Mouse (Mus musculus) left cerebral cortex, adult 2 months (tissue): ENCODE results near the gene Cpvl. TPM values are rescaled to one million over a fixed set of nuclear protein-coding genes. Genes with fewer than 3 reads are reported as not detected.
A peak's percentile ranks its signal among the peaks of the same experiment; 100 is the strongest.

Experiments used
- DNase-seq, 2 experiments: peaks; one replicate each; pipeline ENCODE4 v3.0.0; 2021 to 2022; ENCODE audit warnings: low spot score in 2 of 2, mixed read lengths in 1 of 2; ENCODE audit errors: extremely low spot score in 1 of 2
- H3K27ac ChIP-seq: fragments of 200-600 bp; 2 replicates; pipeline ENCODE4 v1.8.1; 2022
- H3K4me3 ChIP-seq: fragments of 200-600 bp; 2 replicates; pipeline ENCODE4 v1.8.1; 2022
- CTCF ChIP-seq: fragments of 200-600 bp; IDR thresholded peaks from 2 replicates; pipeline ENCODE4 v1.8.1; 2022; ENCODE audit warnings: antibody characterized with exemption, mild to moderate bottlenecking, moderate library complexity
- intact Hi-C: fragments of 180-260 bp; cut with DNase I; formaldehyde crosslinking; loops from one replicate; pipeline ENCODE4 v1.15.1; 2025
- total RNA-seq, 2 experiments: library from RNA; stranded (reverse); gene quantifications; 2 replicates each; pipeline ENCODE4 v1.2.3; 2021

Gene Cpvl
- total RNA-seq, 2 experiments from 2014 or later: not detected

GRCm38 (mm10) chr6:53948388-53949035 lies 30.0 kb downstream of the Cpvl start:
- Histone ChIP-seq H3K4me3 (no peak overlapping the region), H3K27ac (no peak overlapping the region)
- intact Hi-C loops: no loop called here
- TF ChIP-seq CTCF: no peak
- DNase-seq: no peak

DNA sequence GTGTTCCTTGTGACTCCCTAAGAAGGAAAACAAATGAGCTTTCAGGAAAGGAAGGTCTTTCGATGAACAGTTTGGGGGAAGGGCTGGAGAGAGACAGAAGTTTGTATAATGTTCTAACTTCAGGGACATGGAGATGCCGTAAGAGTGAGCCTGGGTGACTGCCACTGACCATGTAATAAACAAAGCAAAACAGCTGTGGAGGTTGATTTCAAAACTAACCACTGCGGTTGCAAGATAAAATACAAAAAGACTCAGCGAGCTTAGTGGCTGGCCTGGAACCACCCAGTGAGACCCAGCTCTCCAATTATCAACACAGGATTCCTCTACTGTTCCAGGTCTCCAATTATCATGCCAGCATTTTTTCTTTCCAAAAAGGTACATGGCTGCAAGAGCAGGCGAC lies 33.6 kb downstream of the Cpvl start:
- intact Hi-C loops: no loop called here
- H3K27ac ChIP-seq: no peak overlapping the region
- no peak overlapping the region for H3K4me3 ChIP-seq
- TF ChIP-seq CTCF: no peak
- DNase-seq: no peak

DNA sequence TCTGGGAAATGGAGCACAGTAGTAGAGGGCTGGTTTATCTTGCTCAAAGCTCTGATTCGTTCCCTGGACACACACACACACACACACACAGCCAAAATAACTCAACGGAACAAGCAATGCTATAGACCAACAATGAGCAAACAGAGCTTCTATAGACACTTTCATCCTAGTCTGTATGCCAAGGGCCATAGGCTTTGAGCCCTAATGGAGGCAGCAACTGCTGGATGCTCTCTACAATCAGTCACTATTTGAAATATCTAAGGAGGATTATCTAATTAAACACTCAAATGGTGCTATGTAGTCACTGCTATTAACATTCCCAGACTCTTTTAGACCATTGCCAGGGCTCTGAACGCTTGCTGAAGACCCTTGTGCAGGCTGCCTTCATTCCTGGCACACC lies 34.1 kb downstream of the Cpvl start:
- no peak for TF ChIP-seq CTCF

DNA sequence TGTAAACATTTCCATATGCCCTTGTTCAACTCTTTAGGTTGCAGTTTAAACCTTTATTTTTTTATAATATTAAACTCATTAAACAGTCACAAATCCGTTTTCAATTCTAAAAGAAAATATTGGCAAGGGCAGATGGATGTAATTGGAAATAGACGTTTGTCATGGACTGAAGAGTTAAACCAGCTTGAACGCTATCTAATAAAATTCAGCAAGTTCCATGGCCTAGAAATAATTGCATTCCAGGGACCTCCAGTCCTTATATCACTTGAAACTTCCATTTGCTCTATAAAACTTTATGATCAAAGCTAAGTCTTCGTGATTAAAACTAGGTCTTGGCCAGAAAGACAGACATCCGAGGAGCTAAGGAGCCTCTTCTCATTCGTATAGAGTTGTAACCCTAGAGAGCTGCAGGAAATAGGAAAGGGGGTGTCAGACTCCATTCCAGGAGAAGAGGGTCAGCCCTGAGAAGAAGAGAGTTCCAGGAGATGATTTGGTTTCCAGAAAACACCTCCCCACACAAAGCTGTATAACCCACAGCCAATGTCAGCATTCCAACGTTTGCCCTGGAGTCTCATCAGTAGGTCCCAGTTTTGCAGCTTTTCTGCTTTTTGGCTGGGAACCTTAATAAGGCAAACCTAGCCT lies 36.2 kb downstream of the Cpvl start:
- DNase-seq: no peak
- intact Hi-C loops: no loop called here
- Histone ChIP-seq H3K27ac (no peak overlapping the region), H3K4me3 (no peak overlapping the region)
- no peak for TF ChIP-seq CTCF

More for the DNA sequence above, 34.1 kb downstream of the Cpvl start:
- Histone ChIP-seq H3K27ac (no peak overlapping the region), H3K4me3 (no peak overlapping the region)
- DNase-seq: no peak
- intact Hi-C loops: no loop called here

- no peak for DNase-seq
- no peak for TF ChIP-seq CTCF
- no peak overlapping the region for H3K4me3 ChIP-seq
- intact Hi-C loops: no loop called here
- no peak overlapping the region for H3K27ac ChIP-seq
Measured at GRCm38 (mm10) chr6:53939752-53940151, 38.7 kb downstream of the Cpvl start.

DNA sequence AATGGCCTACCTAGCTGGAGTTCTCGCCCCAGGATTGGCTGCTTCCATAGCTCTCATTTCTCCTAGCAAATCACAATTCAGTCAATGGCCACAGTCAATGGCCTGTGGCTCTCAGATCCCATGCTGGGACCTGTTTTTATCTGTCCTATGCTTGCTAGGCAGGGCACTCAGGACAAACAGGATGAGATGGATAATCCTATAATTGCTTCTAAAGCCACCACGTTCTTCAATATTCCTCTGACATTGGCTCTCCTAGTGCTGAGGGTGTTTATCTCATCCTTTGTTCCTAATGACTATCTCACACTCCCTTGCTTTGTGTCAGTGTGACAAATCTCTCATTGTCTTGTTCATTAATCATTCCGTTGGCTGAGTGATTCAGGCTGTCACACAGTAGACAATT lies 39.5 kb downstream of the Cpvl start:
- H3K4me3 ChIP-seq: no peak overlapping the region
- peak overlapping the region; percentile 24; the same call in 1 of the 2 replicates for H3K27ac ChIP-seq
- TF ChIP-seq CTCF: no peak
- intact Hi-C loops: no loop called here
- DNase-seq: no peak

GRCm38 (mm10) chr6:53937143-53938134 lies 41.0 kb downstream of the Cpvl start:
- DNase-seq: no peak
- no peak overlapping the region for H3K4me3 ChIP-seq
- intact Hi-C loops: no loop called here
- no peak for TF ChIP-seq CTCF
- no peak overlapping the region for H3K27ac ChIP-seq

DNA sequence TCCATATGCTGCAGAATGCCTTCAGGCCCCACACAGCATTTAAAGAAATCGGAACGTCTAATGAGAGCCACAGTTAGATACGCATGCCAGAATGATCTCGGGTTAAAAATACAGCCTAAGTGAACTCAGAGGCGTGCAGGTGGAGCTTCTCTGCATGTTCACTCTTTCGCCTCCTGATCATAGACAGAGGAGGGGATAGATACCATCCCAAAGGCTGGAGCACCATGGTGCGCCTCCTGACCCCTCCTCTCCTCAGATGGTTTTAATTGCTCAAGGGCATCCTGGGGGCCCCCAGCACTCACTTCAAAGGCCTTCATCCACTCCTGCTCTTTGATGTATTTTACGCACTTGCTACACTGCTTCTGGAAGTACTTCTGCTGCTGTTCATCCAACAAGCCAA lies 46.9 kb downstream of the Cpvl start:
- Histone ChIP-seq H3K27ac (no peak overlapping the region), H3K4me3 (no peak overlapping the region)
- no peak for DNase-seq
- TF ChIP-seq CTCF: no peak
- intact Hi-C loops: no loop called here

GRCm38 (mm10) chr6:53929858-53930257 lies 48.6 kb downstream of the Cpvl start:
- H3K4me3 ChIP-seq: no peak overlapping the region
- TF ChIP-seq CTCF: peak; percentile 26
- intact Hi-C loops: no loop called here
- DNase-seq: no peak
- H3K27ac ChIP-seq: no peak overlapping the region

GRCm38 (mm10) chr6:53926197-53926596 lies 52.3 kb downstream of the Cpvl start:
- Histone ChIP-seq H3K4me3 (no peak overlapping the region), H3K27ac (no peak overlapping the region)
- no peak for TF ChIP-seq CTCF
- intact Hi-C loops: no loop called here
- no peak for DNase-seq

DNA sequence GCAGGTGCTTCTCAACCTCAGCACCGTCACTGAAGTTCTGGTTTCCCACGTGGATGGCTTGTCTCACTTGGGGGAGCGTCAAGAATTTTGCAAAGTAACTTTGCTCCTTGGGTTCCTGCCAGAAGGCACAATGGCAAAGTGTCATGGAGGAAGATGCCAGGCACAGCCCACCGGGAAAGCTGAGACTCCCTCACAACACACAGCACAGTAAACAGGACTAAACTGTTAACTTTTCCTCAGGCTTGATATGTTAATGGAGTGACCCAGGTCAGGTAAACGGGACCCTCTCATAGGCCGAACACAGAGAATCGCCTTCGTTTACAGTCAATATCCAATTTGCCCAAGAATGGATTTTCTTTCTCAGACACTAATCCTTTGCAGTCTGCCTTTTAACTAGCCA lies 53.3 kb downstream of the Cpvl start:
- TF ChIP-seq CTCF: no peak
- intact Hi-C loops: no loop called here
- no peak for DNase-seq

DNA sequence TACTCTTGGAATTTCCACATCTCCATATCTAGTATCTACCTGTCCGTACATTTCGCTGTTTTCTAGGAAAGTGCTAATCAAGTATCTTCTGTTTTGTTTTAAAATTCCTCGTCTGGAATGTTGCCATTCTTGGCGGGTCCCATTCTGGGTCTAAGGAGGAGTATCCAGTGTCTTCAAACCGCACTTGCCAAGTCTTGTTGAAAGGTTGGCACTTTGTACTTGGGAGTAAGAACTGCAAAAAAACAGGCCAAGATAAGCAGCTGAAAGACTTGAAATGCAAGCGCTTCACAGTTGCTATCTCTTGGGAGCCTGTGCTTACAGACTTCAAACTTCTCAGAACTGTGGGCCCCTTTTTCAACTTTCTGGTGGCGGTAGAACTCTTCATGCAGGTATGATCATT lies 58.4 kb downstream of the Cpvl start:
- intact Hi-C loops: no loop called here
- Histone ChIP-seq H3K27ac (no peak overlapping the region), H3K4me3 (no peak overlapping the region)
- no peak for TF ChIP-seq CTCF
- no peak for DNase-seq

More for the DNA sequence above, 53.3 kb downstream of the Cpvl start:
- no peak overlapping the region for H3K4me3 ChIP-seq
- no peak overlapping the region for H3K27ac ChIP-seq
